Comparison of ENCODE assay signal across 25 mouse cellular contexts in the genomic region with DNA sequence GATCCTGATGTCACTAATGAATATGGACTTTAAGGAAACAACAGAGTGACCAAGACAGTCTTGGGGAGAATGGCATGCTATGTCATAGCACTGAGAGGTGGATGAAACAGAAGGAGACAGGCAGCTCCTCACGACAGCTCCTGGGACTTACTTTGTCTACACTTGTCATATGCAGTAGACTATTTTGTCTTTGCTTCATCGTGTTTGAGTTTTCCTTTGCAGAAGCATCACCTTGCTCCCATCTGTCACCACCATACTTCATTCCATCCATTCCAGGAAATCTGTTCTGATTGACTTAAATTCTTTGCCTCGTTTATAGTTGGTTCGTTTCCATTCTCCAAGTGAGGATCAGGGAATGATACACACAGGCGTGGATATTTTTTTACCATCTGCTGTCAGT.
DNase-seq lines count a peak whose midpoint lies in the region; ATAC-seq lines count a peak whose summit lies in the region.
"Had no signal": no experiment of that assay in that cellular context is flagged by ENCODE, and none has a peak within 500 bp of the region (broad histone marks: within the 10 kb centered on the region; RNA-seq: fewer than 3 reads in every experiment).

No protein-coding gene starts in this region.

- H3K36me3 ChIP-seq in forebrain, embryonic 13.5 days (ENCODE audit: poor library complexity, severe bottlenecking) = no peaks in the 10 kb centered on the region
- H3K36me3 ChIP-seq in forebrain, embryonic 11.5 days (ENCODE audit: control insufficient read depth, insufficient read depth, low read length) = no peaks in the 10 kb centered on the region
- H3K36me3 ChIP-seq in midbrain, embryonic 11.5 days (ENCODE audit: control insufficient read depth, insufficient read depth, low read length) = no peaks in the 10 kb centered on the region
- no peaks in the 10 kb centered on the region for H3K36me3 ChIP-seq in midbrain, embryonic 13.5 days
- H3K36me3 ChIP-seq: embryonic facial prominence, embryonic 12.5 days; embryonic facial prominence, embryonic 15.5 days; heart, embryonic 12.5 days; heart, embryonic 15.5 days; hindbrain, embryonic 10.5 days; hindbrain, embryonic 13.5 days; intestine, embryonic 15.5 days had no signal

- DNase-seq in forebrain, embryonic 11.5 days (ENCODE audit: low spot score) = no peak
- DNase-seq in frontal cortex, postnatal 14 days (ENCODE audit: low spot score in 2 of 2) = no peak
- DNase-seq in midbrain, embryonic 11.5 days (ENCODE audit: low spot score, missing footprints) = peak; percentile 28
- no peak for DNase-seq in retina, embryonic 14.5 days (ENCODE audit: low spot score)
- DNase-seq: adrenal gland, postnatal 10 days; adrenal gland, postnatal 36 days; cerebellum, adult 11 months; cerebellum, adult 2 months; cerebellum, adult 9-11 months; cerebellum, postnatal 25 days; gastrocnemius, postnatal 25 days; heart, adult 18-20 months; heart, postnatal 10 days; heart, postnatal 36 days had no signal

- no peaks in the 10 kb centered on the region for H3K4me1 ChIP-seq in forebrain, embryonic 13.5 days
- H3K4me1 ChIP-seq in forebrain, embryonic 11.5 days (replicated peaks; ENCODE audit: control insufficient read depth, insufficient read depth, low read length) = no peaks in the 10 kb centered on the region
- no peaks in the 10 kb centered on the region for H3K4me1 ChIP-seq in midbrain, embryonic 11.5 days (ENCODE audit: control insufficient read depth, insufficient read depth, low read length)
- H3K4me1 ChIP-seq in midbrain, embryonic 13.5 days (replicated peaks) = 0 out of 2 replicates have a peak, but pooled peaks cover 8% of the 10 kb centered on the region
- H3K4me1 ChIP-seq: embryonic facial prominence, embryonic 12.5 days; embryonic facial prominence, embryonic 15.5 days; hindbrain, embryonic 10.5 days; hindbrain, embryonic 13.5 days; intestine, embryonic 15.5 days had no signal

- H3K27ac ChIP-seq in forebrain, embryonic 13.5 days = no peak overlapping the region
- no peak overlapping the region for H3K27ac ChIP-seq in forebrain, embryonic 11.5 days (ENCODE audit: low read depth, low read length)
- H3K27ac ChIP-seq in midbrain, embryonic 11.5 days (ENCODE audit: low read depth, low read length) = no peak overlapping the region
- no peak overlapping the region for H3K27ac ChIP-seq in midbrain, embryonic 13.5 days
- H3K27ac ChIP-seq: embryonic facial prominence, embryonic 12.5 days; embryonic facial prominence, embryonic 15.5 days; heart, embryonic 15.5 days; hindbrain, embryonic 10.5 days; hindbrain, embryonic 13.5 days; intestine, embryonic 15.5 days had no signal

- 73% methylated on average over 5 of the region's 5 CpGs for WGBS in forebrain, embryonic 13.5 days
- WGBS in forebrain, embryonic 11.5 days = 88% methylated on average over 5 of the region's 5 CpGs
- 92% methylated on average over 5 of the region's 5 CpGs for WGBS in midbrain, embryonic 11.5 days
- WGBS in midbrain, embryonic 13.5 days = 90% methylated on average over 5 of the region's 5 CpGs

- peak; percentile 59; the same call in 1 of the 2 replicates for ATAC-seq in forebrain, embryonic 13.5 days
- no peak for ATAC-seq in forebrain, embryonic 11.5 days (replicated peaks; ENCODE audit: low FRiP score)
- ATAC-seq in frontal cortex, adult (ENCODE audit: low TSS enrichment) = peak; percentile 53
- ATAC-seq in midbrain, embryonic 11.5 days (ENCODE audit: low FRiP score) = no peak
- ATAC-seq in midbrain, embryonic 13.5 days = no peak
- ATAC-seq: hindbrain, embryonic 16.5 days; intestine, embryonic 15.5 days had no signal

- H3K9me3 ChIP-seq in forebrain, embryonic 13.5 days (replicated peaks) = no peaks in the 10 kb centered on the region
- no peaks in the 10 kb centered on the region for H3K9me3 ChIP-seq in forebrain, embryonic 11.5 days (ENCODE audit: control insufficient read depth, low read length)
- no peaks in the 10 kb centered on the region for H3K9me3 ChIP-seq in midbrain, embryonic 11.5 days (ENCODE audit: control insufficient read depth, low read length)
- H3K9me3 ChIP-seq in midbrain, embryonic 13.5 days = no peaks in the 10 kb centered on the region
- H3K9me3 ChIP-seq: embryonic facial prominence, embryonic 12.5 days; embryonic facial prominence, embryonic 15.5 days; heart, embryonic 12.5 days; heart, embryonic 15.5 days; hindbrain, embryonic 10.5 days; hindbrain, embryonic 13.5 days; intestine, embryonic 15.5 days had no signal

- no peak overlapping the region for H3K4me2 ChIP-seq in forebrain, embryonic 13.5 days
- H3K4me2 ChIP-seq in forebrain, embryonic 11.5 days (ENCODE audit: low read depth, low read length, severe bottlenecking) = no peak overlapping the region
- H3K4me2 ChIP-seq in midbrain, embryonic 11.5 days = no peak overlapping the region
- H3K4me2 ChIP-seq in midbrain, embryonic 13.5 days (replicated peaks) = no peak overlapping the region
- H3K4me2 ChIP-seq: embryonic facial prominence, embryonic 12.5 days; embryonic facial prominence, embryonic 15.5 days; heart, embryonic 12.5 days; heart, embryonic 15.5 days; hindbrain, embryonic 13.5 days; intestine, embryonic 15.5 days had no signal

- H3K9ac ChIP-seq in forebrain, embryonic 13.5 days = no peak overlapping the region
- H3K9ac ChIP-seq in forebrain, embryonic 11.5 days (ENCODE audit: low read length) = no peak overlapping the region
- H3K9ac ChIP-seq in midbrain, embryonic 11.5 days (ENCODE audit: low read length) = no peak overlapping the region
- H3K9ac ChIP-seq in midbrain, embryonic 13.5 days (replicated peaks) = no peak overlapping the region
- H3K9ac ChIP-seq: embryonic facial prominence, embryonic 12.5 days; embryonic facial prominence, embryonic 15.5 days; heart, embryonic 12.5 days; heart, embryonic 15.5 days; hindbrain, embryonic 13.5 days; intestine, embryonic 15.5 days had no signal

- H3K27me3 ChIP-seq in forebrain, embryonic 13.5 days = no peaks in the 10 kb centered on the region
- H3K27me3 ChIP-seq in forebrain, embryonic 11.5 days (ENCODE audit: control insufficient read depth, insufficient read depth, low read length) = no peaks in the 10 kb centered on the region
- no peaks in the 10 kb centered on the region for H3K27me3 ChIP-seq in midbrain, embryonic 11.5 days (ENCODE audit: control insufficient read depth, insufficient read depth, low read length)
- H3K27me3 ChIP-seq in midbrain, embryonic 13.5 days = no peaks in the 10 kb centered on the region
- H3K27me3 ChIP-seq: embryonic facial prominence, embryonic 12.5 days; embryonic facial prominence, embryonic 15.5 days; heart, embryonic 12.5 days; heart, embryonic 15.5 days; hindbrain, embryonic 13.5 days; intestine, embryonic 15.5 days had no signal

- H3K4me3 ChIP-seq in forebrain, embryonic 13.5 days = no peak overlapping the region
- no peak overlapping the region for H3K4me3 ChIP-seq in forebrain, embryonic 11.5 days (ENCODE audit: low read depth, low read length)
- H3K4me3 ChIP-seq in midbrain, embryonic 11.5 days (ENCODE audit: low read depth, low read length) = no peak overlapping the region
- no peak overlapping the region for H3K4me3 ChIP-seq in midbrain, embryonic 13.5 days (replicated peaks)
- H3K4me3 ChIP-seq: embryonic facial prominence, embryonic 12.5 days; embryonic facial prominence, embryonic 15.5 days; heart, embryonic 12.5 days; heart, embryonic 15.5 days; hindbrain, embryonic 10.5 days; hindbrain, embryonic 13.5 days; intestine, embryonic 15.5 days had no signal

Comparison
In these comparisons a context has a peak if more than half of its experiments do, and no peak if none do; other contexts are left out.
1. ATAC-seq: peak in forebrain, embryonic 13.5 days (single experiment) and frontal cortex, adult (single experiment); none in forebrain, embryonic 11.5 days (single experiment), midbrain, embryonic 11.5 days (single experiment) and midbrain, embryonic 13.5 days (single experiment).